Mouse (Mus musculus) brain, embryonic 14.5 days (tissue): ENCODE measurements at regions not wholly inside any gene's neighbourhood (a gene's known extent, or its start where the extent isn't known, plus 50 kb on each side); places are given as distances from the start of the nearest gene placed in this dataset.

Experiments
- CTCF ChIP-seq: fragments of 200-500 bp; IDR thresholded peaks from 2 replicates; pipeline ENCODE4 v1.5.1; 2012; ENCODE audit warnings: inconsistent platforms, mild to moderate bottlenecking, moderate library complexity, borderline replicate concordance; ENCODE audit not compliant: insufficient read depth, insufficient read length; ENCODE audit errors: extremely low read depth
- POLR2A ChIP-seq: fragments of 200-500 bp; IDR thresholded peaks from 2 replicates; pipeline ENCODE4 v1.6.1; 2012; ENCODE audit warnings: mild to moderate bottlenecking, inconsistent platforms, borderline replicate concordance; ENCODE audit not compliant: poor library complexity, insufficient read depth, insufficient read length, severe bottlenecking; ENCODE audit errors: extremely low read depth

DNA sequence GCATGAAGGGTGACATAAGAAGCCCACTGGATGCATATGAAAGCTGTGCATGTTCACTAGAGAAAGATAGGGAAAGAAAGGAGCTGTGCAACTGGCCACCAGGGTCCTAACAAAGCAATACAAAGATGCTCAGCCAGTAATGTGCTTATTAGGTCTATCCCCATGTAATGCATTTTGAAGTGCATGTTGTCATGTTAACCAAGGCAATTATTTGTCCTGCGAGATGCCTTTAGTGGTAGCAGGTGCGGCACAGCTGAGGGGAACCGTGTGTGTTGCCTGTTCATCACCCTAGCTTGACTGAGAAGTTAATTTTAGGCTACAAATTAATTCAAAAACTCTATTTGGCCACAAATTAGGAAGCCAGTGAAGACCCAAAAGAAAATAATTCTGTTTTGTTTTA lies 444.0 kb upstream of the Pdcd1 start:
- TF ChIP-seq POLR2A (no peak), CTCF (no peak)
